Mouse (Mus musculus) embryonic fibroblast, embryonic 13.5 days (primary cell): ENCODE measurements around the gene Nprl2.

Experiments used
- CTCF ChIP-seq: IDR thresholded peaks from 2 replicates; pipeline ENCODE4 v1.5.1; 2011; ENCODE audit warnings: mild to moderate bottlenecking, control low read depth, low read length, moderate library complexity, borderline replicate concordance; ENCODE audit not compliant: insufficient read depth
- POLR2A ChIP-seq: IDR thresholded peaks from 2 replicates; pipeline ENCODE4 v1.6.1; 2011; ENCODE audit warnings: low read depth, mild to moderate bottlenecking, control low read depth, low read length, moderate library complexity

DNA sequence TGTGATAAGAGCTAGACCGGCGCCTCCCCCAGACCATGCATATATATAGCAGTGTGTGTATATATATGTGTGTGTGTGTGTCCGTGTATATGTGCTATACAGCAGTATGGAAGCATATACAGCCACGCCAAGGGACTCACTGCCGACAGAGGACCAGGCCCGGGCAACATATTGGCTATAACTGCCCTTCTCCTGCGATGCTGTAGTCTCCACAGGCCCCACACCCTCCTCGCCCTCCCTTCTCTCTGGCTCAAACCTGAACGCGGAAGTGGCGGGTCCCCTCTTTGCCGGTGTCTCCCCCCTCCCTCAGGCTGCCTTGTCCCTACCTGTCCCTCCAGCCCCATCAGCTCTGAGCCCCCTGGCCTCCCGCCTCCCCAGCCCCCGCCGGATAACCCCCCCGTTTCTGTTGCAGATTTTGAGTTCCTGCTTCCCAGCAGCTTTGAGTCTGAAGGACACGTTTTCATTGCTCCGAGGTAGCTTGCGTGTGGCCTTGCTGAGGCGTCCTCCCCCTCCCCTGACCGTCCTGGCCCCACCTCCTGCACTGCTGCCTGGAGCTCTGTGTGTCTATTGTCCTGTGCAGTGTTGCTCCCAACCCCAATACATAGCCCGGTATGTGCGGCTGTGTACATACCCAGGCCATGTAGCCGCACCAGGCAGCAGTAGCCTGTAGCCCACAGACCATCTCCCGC is 20.2 kb upstream of the Nprl2 start:
- TF ChIP-seq CTCF (no peak), POLR2A (no peak)
